Mouse (Mus musculus): ENCODE data around the gene Gpd1.
"Not testable (repeated sequence)": the region's sequence is repeated elsewhere in the genome, so short reads cannot be mapped to it uniquely, and the experiment has no call there.

Gene Gpd1

GRCm38 (mm10) chr15:99717386-99718334 lies at the start of gene Gpd1:
TSS of gene Gpd1 (plus strand) at chr15:99717515.
- peak; percentile 23 for DNase-seq

GRCm38 (mm10) chr15:99667544-99667943 lies 49.8 kb upstream of the Gpd1 start:
- DNase-seq = no peak

- peak; percentile 82 for DNase-seq
These were observed 48.4 kb upstream of the Gpd1 start for GRCm38 (mm10) chr15:99668881-99669280.

GRCm38 (mm10) chr15:99669392-99669791 lies 47.9 kb upstream of the Gpd1 start:
- no peak for DNase-seq

GRCm38 (mm10) chr15:99670154-99670821 lies 47.0 kb upstream of the Gpd1 start, which contains the start of gene Asic1:
TSS of gene Asic1 (plus strand) at chr15:99670368.
- peak; percentile 23 for DNase-seq

GRCm38 (mm10) chr15:99670964-99671670 lies 46.2 kb upstream of the Gpd1 start:
- DNase-seq = no peak

GRCm38 (mm10) chr15:99671783-99672182 lies 45.5 kb upstream of the Gpd1 start:
- DNase-seq = no peak

GRCm38 (mm10) chr15:99674866-99675265 lies 42.4 kb upstream of the Gpd1 start:
- DNase-seq = no peak

- no peak for DNase-seq
These were observed 40.2 kb upstream of the Gpd1 start for GRCm38 (mm10) chr15:99677089-99677488.

- peak; percentile 52 for DNase-seq
These were observed 39.1 kb upstream of the Gpd1 start for GRCm38 (mm10) chr15:99678063-99678800.

- no peak for DNase-seq
These were observed 38.3 kb upstream of the Gpd1 start for GRCm38 (mm10) chr15:99679008-99679407.

GRCm38 (mm10) chr15:99682880-99683279 lies 34.4 kb upstream of the Gpd1 start:
- DNase-seq = peak; percentile 36

- DNase-seq = no peak
These were observed 33.2 kb upstream of the Gpd1 start for GRCm38 (mm10) chr15:99684156-99684555.

- peak; percentile 47 for DNase-seq
These were observed 28.6 kb upstream of the Gpd1 start for GRCm38 (mm10) chr15:99688712-99689111.

GRCm38 (mm10) chr15:99690924-99691323 lies 26.4 kb upstream of the Gpd1 start:
- no peak for DNase-seq

GRCm38 (mm10) chr15:99691976-99692375 lies 25.3 kb upstream of the Gpd1 start:
- DNase-seq = no peak

- no peak for DNase-seq
These were observed 20.0 kb upstream of the Gpd1 start for GRCm38 (mm10) chr15:99697309-99697708.

- DNase-seq = no peak
These were observed 18.7 kb upstream of the Gpd1 start for GRCm38 (mm10) chr15:99698533-99699085.

- no peak for DNase-seq
These were observed 17.6 kb upstream of the Gpd1 start for GRCm38 (mm10) chr15:99699715-99700114.

GRCm38 (mm10) chr15:99700219-99701106 lies 16.9 kb upstream of the Gpd1 start:
- DNase-seq = no peak

- not testable (repeated sequence) for DNase-seq
These were observed 15.7 kb upstream of the Gpd1 start for GRCm38 (mm10) chr15:99701640-99701998.

Measured in thymus, postnatal 14 days (tissue).